Mouse (Mus musculus): Measurements from ENCODE around the gene Gm45062.

DNA sequence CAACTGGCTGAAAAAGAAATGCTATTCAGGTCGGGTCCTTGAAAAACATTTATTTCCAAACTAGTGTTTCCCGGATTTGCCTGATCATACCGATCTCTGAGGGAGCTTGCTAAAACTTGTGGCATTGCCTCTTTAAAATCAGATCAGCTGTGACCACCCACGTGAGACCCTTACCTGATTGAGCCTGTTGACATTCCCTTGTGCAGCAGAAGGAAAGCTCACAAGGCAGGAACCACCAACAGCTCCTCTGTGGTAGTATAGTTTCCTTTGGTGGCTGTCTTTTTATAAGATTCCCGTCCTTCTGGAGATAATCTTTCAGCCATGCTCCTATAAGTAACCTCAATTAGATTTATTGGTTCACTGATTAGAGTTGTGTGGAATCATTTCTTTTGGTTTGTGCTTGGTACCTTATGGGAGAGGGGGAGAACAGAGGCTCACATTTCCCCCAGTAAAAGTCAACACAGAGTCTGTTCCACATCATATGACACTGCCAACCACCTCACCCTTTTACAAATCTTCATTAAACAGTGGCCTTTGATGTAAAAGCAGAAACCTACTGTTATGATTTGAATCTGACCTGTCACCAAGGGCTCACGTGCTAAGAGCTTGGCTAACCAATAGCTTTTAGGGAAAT, 238.1 kb downstream of the Gm45062 start:
- TF ChIP-seq CTCF (IDR thresholded peaks at IDR 0.05; ENCODE audit: low read depth, low read length) (no peak), POLR2A (IDR thresholded peaks at IDR 0.05; ENCODE audit: insufficient read depth, low read length) (no peak), EP300 (IDR thresholded peaks at IDR 0.05; ENCODE audit: insufficient read depth, low read depth, low read length) (no peak)

Measured in ES-Bruce4 (cell line).